Mouse (Mus musculus): ENCODE results near the gene Rexo5.

Rexo5 gene

DNA sequence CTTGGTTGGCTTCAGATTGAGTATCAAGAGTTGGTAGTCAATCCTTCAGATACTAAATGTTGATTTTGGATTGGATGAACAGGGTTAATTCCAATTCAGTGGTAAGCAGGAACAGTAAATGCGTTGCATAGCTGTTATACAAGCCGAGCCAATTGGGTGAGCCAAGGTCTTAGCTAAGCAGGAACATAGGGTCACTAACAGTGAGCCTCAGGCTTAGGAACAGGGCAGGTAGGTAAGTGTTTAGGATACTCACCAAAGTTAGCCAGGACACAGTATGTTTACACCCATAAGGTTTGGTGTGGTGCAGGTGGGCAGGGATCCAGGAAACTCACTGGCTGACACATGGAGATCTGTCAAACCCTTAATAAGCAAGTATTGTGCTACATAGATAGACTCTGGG, 53.6 kb downstream of the Rexo5 start:
- DNase-seq, result no peak

DNA sequence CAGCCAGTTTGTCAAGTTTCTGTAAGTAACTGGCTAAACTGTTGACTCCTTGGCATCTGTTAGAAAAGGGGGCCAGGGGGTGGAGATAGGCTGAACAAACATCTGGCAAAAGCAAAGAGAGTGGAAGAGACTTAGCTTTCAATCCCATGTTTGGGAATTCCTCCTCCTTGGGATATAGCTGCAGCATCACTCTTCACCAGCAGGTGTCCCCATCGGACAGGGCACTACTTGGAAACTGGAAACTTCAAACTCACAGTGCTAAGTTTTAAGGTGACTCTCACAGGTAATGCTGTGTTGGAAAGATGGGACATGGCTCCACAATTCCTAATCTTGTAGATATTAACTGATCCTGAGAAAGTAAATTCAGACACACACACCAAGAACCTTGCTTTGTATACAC, 55.3 kb downstream of the Rexo5 start:
- DNase-seq, result peak; percentile 52

DNA sequence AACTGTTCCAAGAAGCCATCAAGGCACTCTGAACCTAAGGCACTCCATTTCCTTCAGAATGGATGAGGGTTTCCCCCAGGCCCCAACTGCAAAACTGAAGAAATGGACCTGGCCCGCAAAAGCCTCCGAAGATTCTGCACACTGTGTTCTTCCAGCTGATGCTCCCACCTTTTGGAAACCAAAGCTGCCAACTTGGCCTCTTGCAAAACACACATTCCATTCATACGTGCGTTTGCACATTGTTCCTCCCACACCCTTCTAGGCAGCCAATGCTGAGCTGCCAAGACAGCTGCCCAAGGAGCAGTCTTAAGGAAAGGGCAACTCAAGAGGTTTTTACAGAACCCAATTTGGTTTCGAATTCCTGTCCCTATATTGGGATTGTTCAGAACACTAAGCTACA, 56.9 kb downstream of the Rexo5 start:
- no peak for DNase-seq

DNA sequence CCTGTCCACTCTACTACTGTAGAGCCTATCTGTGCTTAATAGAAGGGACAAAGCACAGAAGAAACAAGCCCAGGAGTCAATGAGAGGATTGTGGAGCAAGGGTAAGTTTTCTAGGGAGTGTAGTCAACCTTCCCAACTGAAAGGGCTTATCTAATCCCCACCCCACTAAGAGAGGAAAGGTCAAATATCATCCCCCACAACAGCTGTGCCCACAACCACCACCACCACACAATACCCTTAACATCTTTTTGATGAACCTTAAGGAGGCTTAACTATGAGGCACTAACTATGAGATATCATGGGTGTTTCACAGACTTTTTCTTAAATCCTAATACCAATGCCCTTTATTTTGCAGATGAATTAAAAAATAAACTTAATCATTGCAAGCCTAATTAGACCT, 58.7 kb downstream of the Rexo5 start:
- DNase-seq, result no peak

DNA sequence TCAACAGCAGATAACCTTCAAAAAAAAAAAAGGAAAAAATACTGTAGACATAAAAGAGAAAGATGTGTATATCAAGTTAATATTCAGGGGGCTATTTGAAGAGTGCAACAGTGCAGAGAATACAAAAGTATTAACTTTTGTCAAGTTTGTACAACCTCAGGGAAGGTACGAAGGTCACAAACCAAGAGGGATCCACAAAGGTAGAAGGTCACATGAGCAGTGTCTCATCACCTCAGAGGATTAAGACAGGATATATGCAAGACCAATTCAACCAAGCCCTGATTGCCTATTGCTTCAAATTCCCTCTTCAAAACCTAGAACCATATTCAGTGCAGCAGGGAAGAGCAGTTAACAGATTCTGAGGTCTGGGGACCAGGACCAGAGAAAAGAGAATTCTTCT, 59.4 kb downstream of the Rexo5 start:
- no peak for DNase-seq

DNA sequence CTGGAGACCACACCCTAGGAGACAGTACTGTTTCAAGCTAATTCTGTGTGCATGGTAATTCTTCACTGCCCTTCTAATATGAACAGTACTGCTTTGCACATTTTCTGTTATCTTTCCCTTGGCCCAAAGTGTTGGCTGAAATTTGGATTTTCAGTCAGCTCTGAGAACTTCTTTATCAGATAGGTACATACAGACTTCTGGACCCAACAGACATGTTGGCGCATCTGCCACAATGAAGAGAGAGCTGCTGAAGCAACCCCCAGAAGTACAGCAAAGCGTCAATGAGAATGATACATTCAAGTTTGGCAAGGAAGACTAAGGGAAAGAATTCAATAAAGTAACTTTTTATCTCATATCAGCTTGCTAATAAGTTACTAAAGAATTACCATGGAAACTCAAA, 60.6 kb downstream of the Rexo5 start:
- DNase-seq, result no peak

DNA sequence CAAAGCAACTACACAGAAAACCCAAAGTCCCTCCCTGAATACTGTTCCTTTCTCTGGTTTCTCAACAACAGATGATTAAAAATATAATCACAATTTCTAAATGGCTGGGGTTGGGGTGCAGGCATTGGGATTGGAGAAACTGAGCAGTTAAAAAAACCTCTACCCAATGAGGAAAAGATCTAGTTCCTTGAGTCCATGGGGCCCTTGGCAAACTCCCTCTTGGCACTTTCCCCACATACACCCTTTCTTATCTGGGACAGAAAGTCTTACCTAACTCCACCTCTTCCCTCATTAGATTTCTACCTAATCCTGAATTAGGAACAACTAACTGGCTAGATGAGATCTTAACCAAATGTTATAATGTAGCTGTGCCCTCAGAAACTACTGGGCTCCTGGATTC, 61.2 kb downstream of the Rexo5 start:
- DNase-seq, result no peak

DNA sequence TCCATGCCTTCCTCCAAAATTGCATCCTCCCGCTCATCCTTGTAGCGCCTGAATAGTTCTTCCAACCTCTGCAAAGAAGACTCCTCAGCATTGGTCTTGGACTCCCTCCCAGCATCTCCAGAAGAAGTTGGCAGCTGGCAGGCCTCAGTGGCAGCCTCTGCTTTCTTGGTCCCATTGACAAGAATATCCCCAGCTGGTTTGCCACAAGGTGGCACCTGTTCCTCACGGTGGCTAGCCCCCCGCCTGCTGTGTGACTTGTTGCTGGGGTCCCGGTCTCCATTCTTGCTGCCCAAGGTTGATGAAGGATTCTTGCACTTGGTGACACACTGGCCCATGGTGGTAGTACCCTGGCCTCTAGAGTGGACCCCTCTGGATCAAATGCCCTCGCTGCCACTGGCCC, 65.7 kb downstream of the Rexo5 start:
- no peak for DNase-seq

DNA sequence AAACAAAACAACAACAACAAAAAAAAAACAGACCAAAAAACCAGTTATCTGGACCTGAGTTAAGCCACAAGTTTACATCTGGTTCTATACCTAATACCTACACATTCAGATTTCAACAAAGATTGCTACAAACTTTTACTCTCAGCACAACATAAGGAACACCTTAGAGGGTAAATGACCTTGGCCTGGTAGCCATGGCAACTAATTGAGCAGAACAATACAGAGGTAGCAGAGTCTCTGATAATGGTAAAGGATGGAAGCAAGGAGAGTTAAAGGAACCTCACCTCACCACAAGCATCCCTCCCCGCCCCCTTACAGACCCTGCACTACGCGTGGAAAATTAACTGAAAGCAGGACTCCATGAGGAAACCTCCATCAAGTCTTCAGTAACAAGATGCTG, 66.3 kb downstream of the Rexo5 start:
- DNase-seq, result no peak

DNA sequence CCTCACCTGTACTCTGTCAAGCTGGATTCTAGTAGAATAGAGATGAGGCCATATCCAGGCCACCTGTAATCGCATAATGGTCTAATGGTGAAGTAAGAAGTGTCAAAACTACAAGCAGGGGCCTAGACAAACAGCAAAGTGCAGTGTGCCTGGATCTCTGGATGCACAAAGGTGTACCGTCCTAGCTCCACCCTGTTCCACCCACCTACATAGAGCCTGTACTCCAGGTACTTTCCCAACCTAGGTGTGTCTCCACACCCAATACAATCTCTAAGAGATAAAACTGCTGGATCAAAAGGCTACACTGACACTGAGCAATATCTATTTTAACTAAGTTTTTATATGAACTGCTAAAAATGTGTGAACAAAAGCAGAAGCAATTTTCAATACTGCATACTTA, 66.7 kb downstream of the Rexo5 start:
- no peak for DNase-seq

DNA sequence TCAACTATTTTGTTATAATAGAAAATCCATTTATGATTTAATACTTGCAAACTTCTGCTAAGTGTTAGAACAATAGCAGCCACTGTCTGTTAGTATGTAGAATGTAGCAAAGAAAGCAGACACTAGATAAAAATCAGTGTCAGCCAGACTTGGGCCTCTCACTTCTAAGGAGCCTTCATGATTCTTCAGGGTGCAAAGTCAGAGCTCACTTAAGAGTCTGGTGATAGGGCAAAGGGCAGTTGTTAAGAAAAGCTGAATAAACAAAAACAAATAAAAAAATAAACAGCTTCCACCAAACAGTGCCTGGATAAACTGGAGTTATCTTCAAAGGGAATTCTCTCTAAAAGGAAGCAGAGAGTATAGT, 67.1 kb downstream of the Rexo5 start:
- no peak for DNase-seq

DNA sequence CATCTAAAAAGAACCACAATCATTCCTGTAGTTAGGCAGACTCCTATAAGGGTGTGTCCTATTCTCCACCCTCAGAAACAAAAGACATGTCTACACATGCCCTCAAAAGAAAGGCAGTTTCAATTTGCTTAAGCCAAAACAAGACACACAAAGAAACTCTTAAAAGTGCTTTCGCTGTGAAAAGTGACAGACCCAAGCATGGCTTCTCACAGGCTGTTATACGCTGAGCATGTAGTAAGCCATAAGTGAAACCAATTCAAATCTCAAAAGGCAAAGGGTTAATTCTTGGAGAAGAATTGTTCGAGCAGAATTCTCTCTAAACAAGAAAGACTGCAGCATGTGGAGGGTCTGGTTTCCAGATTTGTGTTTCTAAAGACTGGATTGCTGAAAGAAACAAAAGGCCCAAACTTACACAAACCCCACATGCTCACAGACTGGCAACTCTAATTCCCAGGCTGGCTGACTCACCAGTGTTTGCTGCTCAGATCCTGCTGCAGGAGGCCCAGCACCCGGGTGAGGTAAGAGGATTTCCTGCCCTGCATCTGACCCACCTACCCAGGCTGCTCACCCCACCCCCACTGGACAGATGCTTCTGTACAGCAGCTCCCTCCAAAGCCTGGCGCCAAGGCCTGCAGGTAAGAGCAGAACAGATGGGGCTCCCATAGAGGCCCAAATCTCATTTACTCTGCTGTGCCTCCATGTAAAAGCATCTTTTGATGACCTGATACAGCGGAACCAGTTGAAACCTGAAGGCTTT, 67.7 kb downstream of the Rexo5 start:
- peak; percentile 40 for DNase-seq

DNA sequence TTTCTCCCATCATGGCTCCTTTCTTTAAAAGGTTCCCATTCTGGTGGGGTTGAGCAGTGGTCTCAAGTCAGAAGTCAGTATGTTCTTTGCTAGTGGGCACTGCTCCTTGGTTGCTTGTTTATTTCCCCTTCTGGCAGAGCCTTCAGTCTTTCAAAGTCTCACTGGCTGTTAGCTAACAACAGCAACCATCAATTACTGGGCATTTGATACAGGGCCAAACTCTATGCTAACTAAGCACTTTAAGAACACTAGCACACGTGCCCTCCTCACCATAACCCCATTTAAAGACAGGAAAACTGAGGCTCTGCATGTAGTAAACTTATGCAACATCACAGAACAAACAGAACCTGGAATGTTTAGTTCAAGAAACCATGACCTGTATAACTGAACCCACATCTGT, 68.4 kb downstream of the Rexo5 start:
- DNase-seq, result no peak

DNA sequence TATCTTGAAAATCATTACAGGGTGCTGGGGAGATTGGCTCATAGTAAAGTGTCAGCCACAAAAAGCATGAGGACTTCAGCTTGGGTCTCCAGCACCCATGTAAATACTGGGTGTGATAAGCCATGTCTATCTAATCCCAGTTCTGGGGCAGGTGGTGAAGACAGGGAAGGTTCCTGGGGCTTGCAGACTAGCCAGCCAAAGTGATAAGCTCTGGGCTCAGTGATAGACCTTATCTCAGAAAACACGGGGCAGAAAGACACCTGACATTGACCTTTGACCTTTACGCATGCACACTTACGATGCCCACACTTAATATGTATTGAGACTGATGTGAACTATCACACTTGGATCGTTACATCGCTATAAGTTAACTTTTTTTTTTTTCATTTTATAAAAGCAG, 70.7 kb downstream of the Rexo5 start:
- no peak for DNase-seq

DNA sequence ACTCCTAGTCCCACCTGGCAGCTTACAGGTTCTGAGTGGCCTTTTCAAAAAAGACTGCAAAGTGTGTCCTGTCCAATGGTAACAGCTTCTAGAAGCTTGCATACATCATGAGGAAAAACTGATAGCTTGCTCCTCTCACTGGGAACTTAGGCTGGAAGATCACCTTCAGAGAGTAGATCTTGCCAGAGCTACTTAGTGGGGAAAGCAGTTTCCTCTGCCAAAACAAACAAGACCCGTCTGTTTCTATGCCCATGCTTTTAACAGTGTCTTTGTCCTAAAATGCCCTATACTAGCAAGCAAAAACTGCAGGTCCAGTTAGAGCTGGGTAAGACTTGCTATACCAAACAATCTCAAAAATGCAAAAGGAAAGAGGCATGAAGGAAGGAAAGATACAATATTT, 72.3 kb downstream of the Rexo5 start:
- no peak for DNase-seq

DNA sequence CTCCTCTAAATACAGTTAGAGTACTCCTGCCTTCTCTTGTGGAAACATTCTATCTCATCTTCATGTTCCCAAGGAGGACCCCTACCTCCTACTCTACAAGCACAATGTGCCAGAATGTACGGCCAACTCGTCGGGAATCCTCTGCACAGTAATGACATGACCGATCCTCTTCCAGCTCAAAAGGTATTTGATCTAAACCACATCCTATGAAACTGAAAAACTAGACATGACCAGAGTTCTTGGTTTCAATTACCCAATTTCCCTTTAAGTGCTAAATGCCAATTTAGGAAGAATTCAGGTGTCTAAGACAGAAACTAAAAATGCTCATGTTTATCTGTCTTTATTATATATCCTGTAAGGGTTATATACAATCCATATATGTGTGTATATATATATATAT, 78.4 kb downstream of the Rexo5 start:
- no peak for DNase-seq

DNA sequence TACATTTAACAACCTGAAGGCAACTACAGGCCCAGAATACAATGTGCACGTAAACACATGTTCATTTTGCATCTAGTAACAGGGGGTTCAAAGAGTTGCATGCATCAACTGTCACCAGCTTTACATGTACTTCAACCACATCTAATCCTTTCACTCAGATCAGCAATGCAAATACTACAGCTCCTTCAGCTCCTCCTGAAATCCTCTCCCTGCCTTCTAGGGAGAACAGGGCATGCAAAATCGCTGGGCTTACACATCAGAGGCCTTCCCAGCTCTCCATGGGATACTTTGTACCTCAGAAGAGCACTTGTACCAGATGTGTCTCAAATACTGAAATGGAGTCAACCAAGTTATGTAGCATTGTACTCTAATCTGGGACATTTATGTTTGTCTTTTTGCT, 79.2 kb downstream of the Rexo5 start:
- no peak for DNase-seq

DNA sequence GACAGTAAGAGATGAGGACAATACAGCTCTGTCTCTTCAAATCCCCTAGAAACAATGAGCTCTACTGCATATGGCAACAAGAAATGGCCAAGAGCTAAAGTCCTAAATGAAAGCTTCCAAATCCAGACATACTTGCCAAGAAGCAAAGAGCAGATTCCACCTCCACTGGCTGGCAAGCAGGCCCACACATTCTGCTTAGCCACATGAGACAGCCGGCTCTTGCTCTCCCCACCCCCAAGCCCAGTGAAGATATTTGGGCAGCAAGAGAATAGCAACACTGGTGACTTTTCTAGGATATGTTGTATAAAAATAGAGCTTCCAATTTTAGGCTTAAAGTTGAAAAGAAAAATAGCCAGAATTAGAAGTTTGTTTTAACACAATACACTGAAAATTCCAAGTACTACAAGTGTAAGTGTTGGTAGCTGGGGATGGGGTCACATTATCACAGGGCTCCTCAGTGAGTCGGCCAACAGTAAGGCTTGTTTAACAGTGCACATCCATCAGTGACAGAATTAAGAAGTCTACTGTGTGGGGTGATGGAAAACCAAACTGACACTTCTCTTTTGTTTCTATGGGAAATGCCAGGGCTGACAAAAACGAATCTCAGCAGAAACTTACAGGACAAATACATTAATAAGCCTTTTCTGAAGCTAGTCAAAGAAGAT, 82.1 kb downstream of the Rexo5 start:
- peak; percentile 56 for DNase-seq

DNA sequence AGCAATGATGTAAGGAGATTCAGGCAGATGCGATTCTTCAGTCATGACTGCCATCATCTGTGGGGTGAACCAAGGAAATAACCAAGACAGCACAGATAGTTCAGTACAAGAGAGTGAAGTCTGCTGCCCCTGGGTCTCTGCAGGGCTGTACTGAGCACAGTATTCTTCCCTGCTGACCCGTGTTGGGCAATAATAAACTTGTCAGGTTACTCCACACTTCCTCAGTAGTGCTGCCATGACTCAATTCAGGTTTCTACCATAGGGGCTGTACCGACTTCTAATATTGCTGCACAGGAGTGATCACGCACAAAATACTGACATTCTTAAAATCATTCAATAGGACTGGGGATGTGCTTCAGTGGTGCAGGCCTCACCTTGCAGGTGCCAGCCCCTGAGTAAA, 85.4 kb downstream of the Rexo5 start:
- no peak for DNase-seq

DNA sequence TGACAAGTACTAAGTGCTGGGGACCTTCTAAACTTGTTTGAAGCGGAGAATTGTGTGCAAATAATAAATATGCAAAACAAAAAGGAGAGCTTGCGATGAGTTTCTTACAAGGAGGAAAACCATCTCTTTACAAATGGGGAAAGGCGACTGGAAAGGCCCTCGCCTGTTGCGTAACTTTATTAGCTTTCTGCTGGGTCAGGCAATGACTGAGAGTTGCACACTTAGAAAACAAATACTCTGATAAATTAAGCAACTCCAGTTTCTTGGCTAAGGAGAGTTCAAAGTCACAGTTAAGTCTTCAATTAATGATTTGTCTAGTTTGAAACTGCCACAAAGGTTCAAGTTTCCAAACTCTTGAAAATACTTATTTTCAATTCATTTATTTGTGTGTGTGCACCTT, 86.5 kb downstream of the Rexo5 start:
- DNase-seq, result no peak

DNA sequence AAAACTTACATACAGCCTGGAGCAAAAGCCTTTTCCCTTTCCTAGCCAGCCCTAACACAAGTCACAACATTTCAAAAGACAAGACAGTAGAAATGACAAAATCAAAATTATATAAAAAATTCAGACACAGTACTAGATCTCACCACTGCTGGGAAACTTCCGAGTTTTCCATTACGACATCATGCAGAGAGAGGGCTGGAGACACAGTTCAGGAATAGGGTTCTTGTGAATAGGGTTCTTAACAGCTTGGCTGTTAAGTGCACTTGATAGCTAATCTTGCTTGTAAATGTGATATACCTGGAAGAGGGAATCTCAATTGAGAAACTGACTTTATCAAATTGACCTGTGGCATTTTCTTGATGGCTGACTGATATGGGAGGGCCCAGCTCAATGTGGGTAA, 87.4 kb downstream of the Rexo5 start:
- DNase-seq, result no peak

DNA sequence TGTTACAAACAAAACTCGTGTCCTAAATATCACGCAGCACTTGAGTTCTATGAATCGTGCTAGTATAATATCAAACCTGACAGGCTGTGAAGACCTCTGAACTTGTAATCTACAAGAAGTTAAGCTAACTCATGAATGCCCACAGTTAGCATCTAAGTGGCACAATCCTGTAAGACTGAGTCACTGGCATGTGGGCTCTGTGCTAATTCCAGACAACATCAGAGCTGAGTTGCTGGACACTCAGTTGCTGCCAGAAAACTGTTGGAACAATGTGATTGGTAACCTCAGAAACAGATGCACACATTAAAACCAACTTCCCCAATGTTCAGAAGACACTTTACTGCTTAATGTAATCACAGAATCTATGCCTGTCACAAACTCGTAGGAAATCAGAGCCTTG, 94.1 kb downstream of the Rexo5 start:
- DNase-seq, result no peak

DNA sequence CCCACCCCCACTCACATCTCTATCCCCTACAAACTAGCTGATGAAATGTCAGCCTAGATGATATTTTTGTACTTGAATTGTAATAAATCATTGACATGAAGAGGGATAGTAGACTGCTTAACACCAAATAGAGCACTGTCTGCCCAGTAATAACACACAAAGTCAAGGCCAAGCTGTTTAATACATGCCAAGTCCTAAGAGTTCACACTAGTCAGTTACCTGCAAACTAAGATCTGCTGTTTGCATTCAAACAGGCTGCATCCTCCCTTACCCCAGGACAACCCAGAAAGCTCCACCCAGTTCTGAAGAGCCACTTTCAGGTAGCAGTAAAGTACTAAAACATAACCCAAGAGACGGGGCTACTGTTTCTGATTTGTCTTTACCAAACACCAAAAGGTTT, 98.4 kb downstream of the Rexo5 start:
- DNase-seq, result no peak

DNA sequence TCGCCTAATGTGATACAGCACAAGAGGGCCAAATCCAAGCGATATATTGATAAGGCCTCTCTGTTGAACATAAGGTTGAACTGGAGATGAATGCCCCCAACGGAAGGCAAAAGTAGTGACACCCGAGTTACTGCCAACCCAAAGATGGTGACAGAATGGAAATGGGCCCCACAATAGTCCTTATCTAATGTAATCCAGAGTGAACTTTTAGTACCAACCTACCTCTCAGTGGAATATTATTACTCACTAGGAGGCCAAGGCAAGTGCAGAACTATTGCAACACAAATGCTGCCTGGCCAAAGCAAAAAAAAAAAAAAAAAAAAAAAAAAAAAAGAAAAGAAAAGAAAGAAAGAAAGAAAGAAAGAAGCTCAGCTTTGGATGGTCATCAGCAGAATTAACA, 98.9 kb downstream of the Rexo5 start:
- no peak for DNase-seq

Measured in right cerebral cortex, postnatal 25 days (tissue).